Mouse (Mus musculus): ENCODE measurements around the gene Frmd4a. TPM values are rescaled to one million over a fixed set of nuclear protein-coding genes. Genes with fewer than 3 reads are reported as not detected.
A peak's percentile ranks its signal among the peaks of the same experiment; 100 is the strongest.

Frmd4a gene
- total and polyA plus RNA-seq, 2 experiments from 2014 or later: 42.5 to 60.2 TPM

DNA sequence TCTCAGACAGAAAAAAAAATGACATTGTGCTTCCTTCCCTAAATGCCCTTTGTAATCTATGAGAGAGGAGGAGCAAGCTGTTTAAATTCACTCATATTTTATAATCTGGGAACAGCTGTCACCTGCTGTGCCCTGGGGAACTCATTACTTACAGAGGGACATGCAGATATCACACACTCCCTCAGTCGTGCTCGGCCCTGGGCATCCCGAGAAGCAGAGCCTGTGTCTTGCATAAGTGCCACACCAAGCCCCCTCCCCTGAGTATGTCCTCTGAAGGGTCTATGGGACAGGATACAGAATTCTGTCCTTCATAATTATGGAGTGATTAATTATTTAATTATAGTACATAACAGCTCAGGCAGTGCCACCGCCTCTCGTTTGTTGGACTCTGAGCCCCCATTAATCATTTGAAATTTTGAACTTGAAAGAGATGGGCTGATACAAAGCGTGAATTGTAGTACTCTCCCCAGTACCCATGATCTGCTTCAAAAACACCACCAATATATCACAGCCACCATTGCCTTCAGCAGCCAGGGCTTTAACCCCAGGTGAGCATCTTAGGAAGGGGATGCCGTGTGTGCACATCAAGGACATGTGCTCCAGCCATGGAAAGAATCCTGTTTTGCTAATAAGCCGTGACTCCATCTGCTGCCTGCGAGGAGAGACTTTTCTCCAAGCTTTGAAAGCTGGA, 177.0 kb downstream of the Frmd4a start:
- Histone ChIP-seq H3K27me3 (ENCODE audit: insufficient read depth, low read length) (no peaks in the 10 kb centered on the region), H3K4me3 (ENCODE audit: low read depth, low read length) (no peak overlapping the region), H3K9me3 (ENCODE audit: low read length) (no peaks in the 10 kb centered on the region), H3K4me2 (ENCODE audit: low read depth, low read length, poor library complexity, severe bottlenecking) (no peak overlapping the region), H3K27ac (ENCODE audit: low read depth, low read length) (no peak overlapping the region), H3K36me3 (ENCODE audit: insufficient read depth, low read length) (no peaks in the 10 kb centered on the region), H3K9ac (replicated peaks; ENCODE audit: low read length, poor library complexity, severe bottlenecking) (no peak overlapping the region), H3K4me1 (ENCODE audit: insufficient read depth, low read length) (no peaks in the 10 kb centered on the region)
- TF ChIP-seq CTCF (IDR thresholded peaks at IDR 0.05): no peak
- DNase-seq (ENCODE audit: low spot score) (no peak), ATAC-seq (ENCODE audit: low FRiP score) (no peak)
- WGBS: 45% methylated on average over 9 of the region's 9 CpGs

DNA sequence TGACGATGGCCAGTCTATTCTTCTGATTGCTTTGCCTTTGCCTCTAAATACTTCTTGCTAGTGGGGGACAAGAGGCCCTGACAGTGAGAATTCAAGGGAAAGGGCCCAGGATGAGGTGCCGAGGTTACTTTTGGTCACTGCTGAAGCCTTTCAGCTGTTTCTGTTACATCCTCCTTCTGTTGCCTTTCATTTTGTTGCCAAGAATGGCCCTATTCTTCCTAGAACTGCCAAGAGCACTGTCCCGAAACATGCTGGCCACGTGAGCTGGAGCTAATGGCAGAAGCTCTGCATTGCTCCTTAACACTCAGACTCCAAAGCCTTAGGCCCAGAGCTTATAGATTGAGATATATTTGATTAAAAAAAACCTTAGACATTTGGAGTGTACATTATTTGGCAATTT, 178.5 kb downstream of the Frmd4a start:
- Histone ChIP-seq H3K36me3 (ENCODE audit: insufficient read depth, low read length) (no peaks in the 10 kb centered on the region), H3K4me1 (ENCODE audit: insufficient read depth, low read length) (no peaks in the 10 kb centered on the region), H3K9ac (replicated peaks; ENCODE audit: low read length, poor library complexity, severe bottlenecking) (no peak overlapping the region), H3K27me3 (ENCODE audit: insufficient read depth, low read length) (no peaks in the 10 kb centered on the region), H3K4me3 (ENCODE audit: low read depth, low read length) (no peak overlapping the region), H3K4me2 (ENCODE audit: low read depth, low read length, poor library complexity, severe bottlenecking) (no peak overlapping the region), H3K9me3 (ENCODE audit: low read length) (no peaks in the 10 kb centered on the region), H3K27ac (ENCODE audit: low read depth, low read length) (no peak overlapping the region)
- ATAC-seq (ENCODE audit: low FRiP score) (no peak), DNase-seq (ENCODE audit: low spot score) (peak; percentile 64)
- 76% methylated on average over 4 of the region's 4 CpGs for WGBS
- no peak for TF ChIP-seq CTCF (IDR thresholded peaks at IDR 0.05)

DNA sequence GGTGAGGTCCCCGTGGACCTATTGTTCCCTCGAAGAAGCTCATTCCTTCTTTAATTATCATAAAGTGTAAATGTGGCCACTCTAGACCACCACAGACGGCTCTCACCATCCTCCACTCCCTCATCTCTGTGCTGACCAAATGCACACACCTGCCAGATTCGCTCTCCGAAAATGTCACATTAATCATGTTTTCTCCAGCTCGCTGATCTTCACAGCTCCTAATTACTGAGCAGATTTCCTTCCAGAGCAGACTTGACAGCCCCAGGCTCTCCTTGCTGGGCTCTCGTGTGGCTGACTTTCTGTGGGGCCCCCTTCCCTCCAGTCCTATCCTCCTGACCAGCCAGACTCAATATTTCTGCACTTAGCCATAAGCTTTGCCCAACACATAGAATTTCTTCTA, 191.7 kb downstream of the Frmd4a start:
- ATAC-seq (ENCODE audit: low FRiP score): no peak
- no peak overlapping the region for H3K4me2 ChIP-seq (ENCODE audit: low read depth, low read length, poor library complexity, severe bottlenecking)
- no peak overlapping the region for H3K9ac ChIP-seq (replicated peaks; ENCODE audit: low read length, poor library complexity, severe bottlenecking)
- no peak for TF ChIP-seq CTCF (IDR thresholded peaks at IDR 0.05)
- H3K27me3 ChIP-seq (ENCODE audit: insufficient read depth, low read length): no peaks in the 10 kb centered on the region
- H3K27ac ChIP-seq (ENCODE audit: low read depth, low read length): no peak overlapping the region
- no peak overlapping the region for H3K4me3 ChIP-seq (ENCODE audit: low read depth, low read length)
- H3K9me3 ChIP-seq (ENCODE audit: low read length): no peaks in the 10 kb centered on the region
- DNase-seq (ENCODE audit: low spot score): peak; percentile 73
- 46% methylated on average over 7 of the region's 7 CpGs for WGBS
- no peaks in the 10 kb centered on the region; the same call in 1 of the 2 replicates for H3K4me1 ChIP-seq (ENCODE audit: insufficient read depth, low read length)
- H3K36me3 ChIP-seq (ENCODE audit: insufficient read depth, low read length): no peaks in the 10 kb centered on the region

DNA sequence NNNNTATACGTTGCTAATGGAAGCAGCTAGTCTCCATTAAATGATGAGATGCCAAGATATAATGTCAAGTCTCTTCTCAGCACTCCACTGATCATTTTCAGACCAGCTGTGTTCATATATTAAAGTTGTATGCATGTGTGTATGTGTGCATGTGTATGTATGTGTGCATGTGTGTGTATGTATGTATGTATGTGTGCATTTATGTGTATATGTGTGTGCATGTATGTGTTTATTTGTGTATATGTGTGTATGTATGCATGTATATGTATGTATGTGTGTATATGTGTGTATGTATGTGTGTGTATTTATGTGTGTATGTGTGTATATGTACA, 204.9 kb downstream of the Frmd4a start:
- no peaks in the 10 kb centered on the region for H3K27me3 ChIP-seq (ENCODE audit: insufficient read depth, low read length)
- 0 out of 2 replicates have a peak overlapping the region, but pooled peaks have one; percentile 34 for H3K27ac ChIP-seq (ENCODE audit: low read depth, low read length)
- no peak for TF ChIP-seq CTCF (IDR thresholded peaks at IDR 0.05)
- H3K9ac ChIP-seq (replicated peaks; ENCODE audit: low read length, poor library complexity, severe bottlenecking): no peak overlapping the region
- no peaks in the 10 kb centered on the region for H3K4me1 ChIP-seq (ENCODE audit: insufficient read depth, low read length)
- H3K36me3 ChIP-seq (ENCODE audit: insufficient read depth, low read length): no peaks in the 10 kb centered on the region
- peak; percentile 21; the same call in 1 of the 2 replicates for ATAC-seq (ENCODE audit: low FRiP score)
- DNase-seq (ENCODE audit: low spot score): no peak
- H3K9me3 ChIP-seq (ENCODE audit: low read length): no peaks in the 10 kb centered on the region
- WGBS: 0% methylated on average over 1 of the region's 1 CpGs
- no peak overlapping the region for H3K4me3 ChIP-seq (ENCODE audit: low read depth, low read length)
- no peak overlapping the region for H3K4me2 ChIP-seq (ENCODE audit: low read depth, low read length, poor library complexity, severe bottlenecking)

DNA sequence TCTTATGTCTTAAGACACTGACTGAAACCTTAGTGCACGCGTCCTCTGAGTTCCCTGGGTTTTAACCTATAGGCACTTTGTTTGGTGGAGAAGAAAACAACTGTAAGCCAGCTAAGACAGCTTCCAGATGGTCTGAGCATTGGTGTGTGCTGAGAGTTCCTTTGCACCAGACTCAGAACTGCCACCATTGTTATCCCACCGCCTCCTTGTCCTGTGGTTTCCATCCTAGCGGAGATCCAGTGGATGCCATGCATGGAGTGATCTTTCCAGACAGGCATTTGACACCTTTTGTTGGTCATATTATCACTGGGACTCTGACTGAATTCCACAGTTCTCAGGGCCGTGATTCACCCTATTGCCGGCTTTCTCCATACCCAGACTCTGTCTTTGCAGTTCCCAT, 205.8 kb downstream of the Frmd4a start:
- no peaks in the 10 kb centered on the region for H3K36me3 ChIP-seq (ENCODE audit: insufficient read depth, low read length)
- WGBS: 80% methylated on average over 6 of the region's 6 CpGs
- TF ChIP-seq CTCF (IDR thresholded peaks at IDR 0.05): no peak
- H3K27me3 ChIP-seq (ENCODE audit: insufficient read depth, low read length): no peaks in the 10 kb centered on the region
- no peak overlapping the region for H3K9ac ChIP-seq (replicated peaks; ENCODE audit: low read length, poor library complexity, severe bottlenecking)
- H3K4me3 ChIP-seq (ENCODE audit: low read depth, low read length): no peak overlapping the region
- no peak overlapping the region for H3K27ac ChIP-seq (ENCODE audit: low read depth, low read length)
- ATAC-seq (ENCODE audit: low FRiP score) (no peak), DNase-seq (ENCODE audit: low spot score) (no peak)
- H3K4me1 ChIP-seq (ENCODE audit: insufficient read depth, low read length): peaks cover 2% of the 10 kb centered on the region
- H3K4me2 ChIP-seq (ENCODE audit: low read depth, low read length, poor library complexity, severe bottlenecking): no peak overlapping the region
- H3K9me3 ChIP-seq (ENCODE audit: low read length): no peaks in the 10 kb centered on the region

GRCm38 (mm10) chr2:4226941-4227558, 209.5 kb downstream of the Frmd4a start:
- Histone ChIP-seq H3K36me3 (ENCODE audit: insufficient read depth, low read length) (no peaks in the 10 kb centered on the region), H3K4me1 (ENCODE audit: insufficient read depth, low read length) (peaks cover 7% of the 10 kb centered on the region), H3K27me3 (ENCODE audit: insufficient read depth, low read length) (no peaks in the 10 kb centered on the region), H3K27ac (ENCODE audit: low read depth, low read length) (no peak overlapping the region), H3K4me2 (ENCODE audit: low read depth, low read length, poor library complexity, severe bottlenecking) (no peak overlapping the region), H3K4me3 (ENCODE audit: low read depth, low read length) (no peak overlapping the region), H3K9me3 (ENCODE audit: low read length) (no peaks in the 10 kb centered on the region), H3K9ac (replicated peaks; ENCODE audit: low read length, poor library complexity, severe bottlenecking) (no peak overlapping the region)
- WGBS: 58% methylated on average over 7 of the region's 7 CpGs
- ATAC-seq (ENCODE audit: low FRiP score): no peak
- TF ChIP-seq CTCF (IDR thresholded peaks at IDR 0.05): no peak
- no peak for DNase-seq (ENCODE audit: low spot score)

Measured in midbrain, postnatal 0 days (tissue).